Mouse (Mus musculus) erythroblast, embryonic 14.5 days (primary cell): Measurements from ENCODE around the gene Dbn1.

ENCODE experiments used
- GATA1 ChIP-seq: IDR thresholded peaks from 2 replicates; pipeline ENCODE4 v1.6.1; 2012; ENCODE audit warnings: low read length, inconsistent platforms, mixed read lengths
- TAL1 ChIP-seq: IDR thresholded peaks from 3 replicates; pipeline ENCODE4 v1.6.1; 2012; ENCODE audit warnings: low read length, inconsistent platforms, mixed read lengths

DNA sequence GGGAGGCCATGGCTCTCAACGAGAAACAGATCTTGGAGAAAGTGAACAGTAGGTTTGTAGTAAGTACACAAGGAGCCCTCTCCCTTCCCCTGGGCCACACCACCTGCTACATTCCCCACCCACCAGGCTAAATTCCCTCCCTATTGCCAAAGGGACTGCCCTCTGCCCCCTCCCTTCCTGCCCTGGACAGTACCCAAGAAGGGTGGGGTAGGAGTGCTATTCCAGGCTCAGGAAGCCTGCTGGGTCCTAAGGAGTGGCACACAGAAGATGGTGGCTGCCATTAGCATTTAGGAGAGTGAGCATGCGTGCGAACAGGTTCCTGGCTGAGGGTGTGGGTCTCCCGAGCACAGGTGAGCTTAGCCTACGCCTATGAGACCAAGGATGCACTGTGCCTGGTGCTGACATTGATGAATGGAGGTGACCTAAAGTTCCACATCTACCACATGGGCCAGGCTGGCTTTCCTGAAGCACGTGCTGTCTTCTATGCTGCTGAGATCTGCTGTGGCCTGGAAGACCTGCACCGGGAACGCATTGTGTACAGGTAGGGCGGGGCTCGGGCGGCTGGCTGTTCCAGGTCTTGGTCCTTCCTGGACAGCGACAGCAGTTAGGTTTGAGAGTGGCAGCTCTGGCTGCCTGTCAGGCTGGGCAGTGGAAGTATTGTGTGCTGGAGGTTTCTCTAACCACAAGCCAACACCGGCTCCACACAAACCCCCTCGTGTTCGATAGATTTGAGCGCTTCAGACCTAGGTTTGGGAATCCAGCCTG is 35.9 kb downstream of the Dbn1 start:
- TF ChIP-seq GATA1 (no peak), TAL1 (no peak)
